Mouse (Mus musculus) midbrain, postnatal 0 days (tissue): ENCODE results near the gene Hap1. TPM values are rescaled to one million over a fixed set of nuclear protein-coding genes. Genes with fewer than 3 reads are reported as not detected.
"Not testable (repeated sequence)": the region's sequence is repeated elsewhere in the genome, so short reads cannot be mapped to it uniquely, and the experiment has no call there.

Source experiments
- ATAC-seq: fragments of 200-750 bp; cut with Nextera tagmentation; 2 replicates; pipeline ENCODE4 v1.8.0; 2017; ENCODE audit warnings: moderate number of reproducible peaks, mild to moderate bottlenecking, moderate TSS enrichment, moderate library complexity; ENCODE audit not compliant: low FRiP score
- DNase-seq: peaks from one replicate; pipeline ENCODE4 v3.0.0-alpha.2; 2015; ENCODE audit warnings: low spot score
- H3K27ac ChIP-seq: fragments of 300-500 bp; sonication (generic); 2 replicates; pipeline ENCODE4 v1.5.1; 2014; ENCODE audit warnings: low read depth, mild to moderate bottlenecking, low read length, mixed read lengths
- H3K27me3 ChIP-seq: fragments of 300-500 bp; sonication (generic); 2 replicates; pipeline ENCODE4 v1.6.1; 2014; ENCODE audit warnings: low read length, control low read depth, mixed read lengths; ENCODE audit not compliant: insufficient read depth
- H3K36me3 ChIP-seq: fragments of 300-500 bp; sonication (generic); 2 replicates; pipeline ENCODE4 v1.6.1; 2014; ENCODE audit warnings: low read length, control low read depth, mixed read lengths; ENCODE audit not compliant: insufficient read depth
- H3K4me1 ChIP-seq: fragments of 300-500 bp; sonication (generic); 2 replicates; pipeline ENCODE4 v1.6.1; 2014; ENCODE audit warnings: mild to moderate bottlenecking, control low read depth, antibody characterized with exemption, low read length, mixed read lengths; ENCODE audit not compliant: insufficient read depth
- H3K4me2 ChIP-seq: fragments of 300-500 bp; sonication (generic); 2 replicates; pipeline ENCODE4 v1.6.1; 2014; ENCODE audit warnings: low read depth, mild to moderate bottlenecking, low read length, mixed read lengths; ENCODE audit not compliant: poor library complexity, severe bottlenecking
- H3K4me3 ChIP-seq: fragments of 300-500 bp; sonication (generic); 2 replicates; pipeline ENCODE4 v1.5.1; 2014; ENCODE audit warnings: low read depth, mild to moderate bottlenecking, low read length, moderate library complexity
- H3K9ac ChIP-seq: fragments of 300-500 bp; sonication (generic); replicated peaks from 2 replicates; pipeline ENCODE4 v1.6.1; 2014; ENCODE audit warnings: mild to moderate bottlenecking, low read length, moderate library complexity, mixed read lengths; ENCODE audit not compliant: poor library complexity, severe bottlenecking
- H3K9me3 ChIP-seq: fragments of 300-500 bp; sonication (generic); 2 replicates; pipeline ENCODE4 v1.6.1; 2016; ENCODE audit warnings: low read length, control low read depth
- CTCF ChIP-seq: IDR thresholded peaks from 2 replicates; pipeline ENCODE4 v1.5.1; 2016; ENCODE audit warnings: antibody characterized with exemption, mild to moderate bottlenecking
- WGBS: fragments of 180-500 bp; shearing (Covaris S2); extraction: QIAGEN DNeasy Blood & Tissue Kit; methylation state at CpG from one replicate; pipeline ENCODE4 v1.1.7; 2014; 5-methylcytosine and 5-hydroxymethylcytosine counted together
- polyA plus RNA-seq: library from polyadenylated mRNA; unstranded; fragments of >200 nt; fragmentation: Nextera tagmentation; extraction: Ambion mirVana; gene quantifications from 2 replicates; pipeline ENCODE4 v1.2.1, GENCODE M21; 2015
- total RNA-seq: library from RNA; depleted of rRNA; stranded (reverse); fragments of >200 nt; gene quantifications from 2 replicates; pipeline ENCODE4 v1.2.3, GENCODE M21; 2014

Hap1 gene
- total and polyA plus RNA-seq, 2 experiments from 2014 or later, result 631 to 743 TPM

GRCm38 (mm10) chr11:100369822-100370221 lies 13.9 kb upstream of the Hap1 start:
- no peak overlapping the region for H3K9ac ChIP-seq
- no peak for ATAC-seq
- no peak overlapping the region for H3K4me3 ChIP-seq
- no peaks in the 10 kb centered on the region for H3K27me3 ChIP-seq
- no peak overlapping the region for H3K4me2 ChIP-seq
- WGBS, result 84% methylated on average over 8 of the region's 8 CpGs
- no peak for DNase-seq
- TF ChIP-seq CTCF, result no peak
- no peaks in the 10 kb centered on the region for H3K4me1 ChIP-seq
- H3K36me3 ChIP-seq, result peaks cover 27% of the 10 kb centered on the region
- H3K27ac ChIP-seq, result no peak overlapping the region
- H3K9me3 ChIP-seq, result no peaks in the 10 kb centered on the region

- no peaks in the 10 kb centered on the region for H3K27me3 ChIP-seq
- H3K36me3 ChIP-seq, result peaks cover 24% of the 10 kb centered on the region
- ATAC-seq, result no peak
- H3K4me1 ChIP-seq, result no peaks in the 10 kb centered on the region
- no peaks in the 10 kb centered on the region for H3K9me3 ChIP-seq
- no peak overlapping the region for H3K9ac ChIP-seq
- no peak for DNase-seq
- TF ChIP-seq CTCF, result no peak
- H3K27ac ChIP-seq, result no peak overlapping the region
- no peak overlapping the region for H3K4me3 ChIP-seq
- WGBS, result 82% methylated on average over 7 of the region's 7 CpGs
- no peak overlapping the region for H3K4me2 ChIP-seq
These were observed 13.2 kb upstream of the Hap1 start for GRCm38 (mm10) chr11:100369145-100369544.

GRCm38 (mm10) chr11:100362979-100363562 lies 7.1 kb upstream of the Hap1 start:
- Histone ChIP-seq H3K4me1 (no peaks in the 10 kb centered on the region), H3K4me3 (no peak overlapping the region), H3K27ac (no peak overlapping the region; the same call in 1 of the 2 replicates), H3K36me3 (no peaks in the 10 kb centered on the region), H3K27me3 (no peaks in the 10 kb centered on the region), H3K9me3 (no peaks in the 10 kb centered on the region), H3K4me2 (no peak overlapping the region), H3K9ac (no peak overlapping the region)
- 17% methylated on average over 12 of the region's 12 CpGs for WGBS
- peak; percentile 84 for TF ChIP-seq CTCF
- ATAC-seq (no peak), DNase-seq (peak; percentile 62)

GRCm38 (mm10) chr11:100362209-100362978 lies 6.5 kb upstream of the Hap1 start:
- H3K9ac ChIP-seq, result no peak overlapping the region
- TF ChIP-seq CTCF, result peak; percentile 94
- peak overlapping the region; percentile 47; the same call in 1 of the 2 replicates for H3K27ac ChIP-seq
- H3K4me3 ChIP-seq, result no peak overlapping the region
- H3K9me3 ChIP-seq, result no peaks in the 10 kb centered on the region
- WGBS, result 15% methylated on average over 8 of the region's 8 CpGs
- DNase-seq, result peak; percentile 80
- no peak overlapping the region for H3K4me2 ChIP-seq
- no peaks in the 10 kb centered on the region for H3K27me3 ChIP-seq
- no peaks in the 10 kb centered on the region for H3K4me1 ChIP-seq
- ATAC-seq, result peak; percentile 45; the same call in 1 of the 2 replicates
- H3K36me3 ChIP-seq, result no peaks in the 10 kb centered on the region

- no CpG with 5 or more reads among the region's 13 CpGs for WGBS
- not testable (repeated sequence) for H3K4me2 ChIP-seq, DNase-seq, H3K4me3 ChIP-seq, H3K9ac ChIP-seq, ATAC-seq, H3K27ac ChIP-seq, H3K4me1 ChIP-seq, H3K9me3 ChIP-seq, H3K36me3 ChIP-seq, H3K27me3 ChIP-seq
These were observed 5.1 kb upstream of the Hap1 start for GRCm38 (mm10) chr11:100361059-100361458.

- DNase-seq (no peak), ATAC-seq (no peak)
- Histone ChIP-seq H3K36me3 (no peaks in the 10 kb centered on the region), H3K27ac (no peak overlapping the region), H3K4me1 (no peaks in the 10 kb centered on the region), H3K9me3 (no peaks in the 10 kb centered on the region), H3K9ac (no peak overlapping the region), H3K4me3 (no peak overlapping the region), H3K27me3 (no peaks in the 10 kb centered on the region), H3K4me2 (no peak overlapping the region)
- 84% methylated on average over 6 of the region's 6 CpGs for WGBS
- no peak for TF ChIP-seq CTCF
These were observed 4.2 kb upstream of the Hap1 start for GRCm38 (mm10) chr11:100360175-100360574.
